Mouse (Mus musculus) stomach, embryonic 16.5 days (tissue): ENCODE results near the gene Ppig. TPM values are rescaled to one million over a fixed set of nuclear protein-coding genes. Genes with fewer than 3 reads are reported as not detected.

Experiments used
- ATAC-seq: fragments of 200-750 bp; cut with Nextera tagmentation; 2 replicates; pipeline ENCODE4 v1.8.0; 2017; ENCODE audit warnings: moderate number of reproducible peaks, moderate TSS enrichment; ENCODE audit not compliant: insufficient read depth, low FRiP score
- H3K27ac ChIP-seq: fragments of 300-500 bp; sonication (generic); 2 replicates; pipeline ENCODE4 v1.5.1; 2014; ENCODE audit warnings: low read length
- H3K27me3 ChIP-seq: fragments of 300-500 bp; sonication (generic); 2 replicates; pipeline ENCODE4 v1.6.1; 2014; ENCODE audit warnings: low read length, control low read depth, mixed read lengths; ENCODE audit not compliant: control insufficient read depth, insufficient read depth
- H3K36me3 ChIP-seq: fragments of 300-500 bp; sonication (generic); 2 replicates; pipeline ENCODE4 v1.6.1; 2014; ENCODE audit warnings: low read length; ENCODE audit not compliant: control insufficient read depth, insufficient read depth
- H3K4me1 ChIP-seq: fragments of 300-500 bp; sonication (generic); 2 replicates; pipeline ENCODE4 v1.6.1; 2014; ENCODE audit warnings: low read length, control low read depth, mixed read lengths; ENCODE audit not compliant: control insufficient read depth, insufficient read depth
- H3K4me2 ChIP-seq: fragments of 300-500 bp; sonication (generic); 2 replicates; pipeline ENCODE4 v1.6.1; 2014; ENCODE audit warnings: low read depth, low read length, mixed read lengths
- H3K4me3 ChIP-seq: fragments of 300-500 bp; sonication (generic); replicated peaks from 2 replicates; pipeline ENCODE4 v1.5.1; 2014; ENCODE audit warnings: mild to moderate bottlenecking, low read length
- H3K9ac ChIP-seq: fragments of 300-500 bp; sonication (generic); 2 replicates; pipeline ENCODE4 v1.6.1; 2014; ENCODE audit warnings: low read length
- H3K9me3 ChIP-seq: fragments of 300-500 bp; sonication (generic); replicated peaks from 2 replicates; pipeline ENCODE4 v1.6.1; 2016; ENCODE audit warnings: low read length, control low read depth; ENCODE audit not compliant: control insufficient read depth
- WGBS: fragments of 180-500 bp; shearing (Covaris S2); extraction: QIAGEN DNeasy Blood & Tissue Kit; methylation state at CpG from one replicate; pipeline ENCODE4 v1.1.7; 2014; 5-methylcytosine and 5-hydroxymethylcytosine counted together
- polyA plus RNA-seq: library from polyadenylated mRNA; unstranded; fragments of >200 nt; fragmentation: Nextera tagmentation; extraction: Ambion mirVana; gene quantifications from 2 replicates; pipeline ENCODE4 v1.2.1, GENCODE M21; 2015

Ppig gene
- polyA plus RNA-seq, 1 experiment from 2014 or later: 133 TPM

GRCm38 (mm10) chr2:69690214-69690613, 32.1 kb upstream of the Ppig start:
- Histone ChIP-seq H3K36me3 (peaks cover 7% of the 10 kb centered on the region; the same call in 1 of the 2 replicates), H3K9me3 (no peaks in the 10 kb centered on the region), H3K4me3 (no peak overlapping the region), H3K27ac (no peak overlapping the region), H3K4me1 (no peaks in the 10 kb centered on the region), H3K9ac (no peak overlapping the region), H3K27me3 (no peaks in the 10 kb centered on the region), H3K4me2 (no peak overlapping the region)
- no peak for ATAC-seq
- WGBS: 86% methylated on average over 3 of the region's 3 CpGs

- peaks cover 7% of the 10 kb centered on the region; the same call in 1 of the 2 replicates for H3K36me3 ChIP-seq
- no peak overlapping the region for H3K4me2 ChIP-seq
- H3K4me3 ChIP-seq: no peak overlapping the region
- H3K27me3 ChIP-seq: no peaks in the 10 kb centered on the region
- 86% methylated on average over 6 of the region's 6 CpGs for WGBS
- H3K9me3 ChIP-seq: no peaks in the 10 kb centered on the region
- H3K9ac ChIP-seq: no peak overlapping the region
- no peaks in the 10 kb centered on the region for H3K4me1 ChIP-seq
- H3K27ac ChIP-seq: no peak overlapping the region
- no peak for ATAC-seq
Measured at GRCm38 (mm10) chr2:69690843-69691242, 31.5 kb upstream of the Ppig start.

- no peak overlapping the region for H3K27ac ChIP-seq
- no peaks in the 10 kb centered on the region for H3K4me1 ChIP-seq
- ATAC-seq: no peak
- no peaks in the 10 kb centered on the region for H3K27me3 ChIP-seq
- no peak overlapping the region for H3K9ac ChIP-seq
- no peaks in the 10 kb centered on the region for H3K9me3 ChIP-seq
- WGBS: 95% methylated on average over 11 of the region's 11 CpGs
- no peak overlapping the region for H3K4me3 ChIP-seq
- H3K4me2 ChIP-seq: no peak overlapping the region
- H3K36me3 ChIP-seq: peaks cover 7% of the 10 kb centered on the region; the same call in 1 of the 2 replicates
Measured at GRCm38 (mm10) chr2:69693501-69693900, 28.8 kb upstream of the Ppig start.

GRCm38 (mm10) chr2:69700446-69700845, 21.9 kb upstream of the Ppig start:
- Histone ChIP-seq H3K9me3 (no peaks in the 10 kb centered on the region), H3K4me2 (no peak overlapping the region), H3K4me1 (no peaks in the 10 kb centered on the region), H3K9ac (no peak overlapping the region), H3K36me3 (0 out of 2 replicates have a peak, but pooled peaks cover 9% of the 10 kb centered on the region), H3K4me3 (no peak overlapping the region), H3K27ac (no peak overlapping the region), H3K27me3 (no peaks in the 10 kb centered on the region)
- no peak for ATAC-seq
- 90% methylated on average over 8 of the region's 8 CpGs for WGBS

GRCm38 (mm10) chr2:69712171-69712570, 10.2 kb upstream of the Ppig start:
- WGBS: 76% methylated on average over 14 of the region's 14 CpGs
- Histone ChIP-seq H3K27ac (no peak overlapping the region), H3K4me1 (no peaks in the 10 kb centered on the region), H3K9me3 (no peaks in the 10 kb centered on the region), H3K4me3 (no peak overlapping the region), H3K4me2 (no peak overlapping the region), H3K9ac (no peak overlapping the region), H3K36me3 (no peaks in the 10 kb centered on the region), H3K27me3 (no peaks in the 10 kb centered on the region)
- ATAC-seq: no peak

GRCm38 (mm10) chr2:69712981-69713625, 9.2 kb upstream of the Ppig start, which contains the start of gene Fastkd1:
Fastkd1 (minus strand) TSS chr2:69713516.
- peak within 1 kb of the TSS; percentile 80 for H3K27ac ChIP-seq
- peak; percentile 98 for ATAC-seq

GRCm38 (mm10) chr2:69713626-69714014, 8.7 kb upstream of the Ppig start:
- H3K9me3 ChIP-seq: no peaks in the 10 kb centered on the region
- H3K27me3 ChIP-seq: no peaks in the 10 kb centered on the region
- no peak overlapping the region for H3K27ac ChIP-seq
- peak overlapping the region; percentile 83 for H3K4me3 ChIP-seq
- no peaks in the 10 kb centered on the region for H3K36me3 ChIP-seq
- no peak overlapping the region for H3K9ac ChIP-seq
- no peak for ATAC-seq
- 26% methylated on average over 4 of the region's 4 CpGs for WGBS
- peak overlapping the region; percentile 49; the same call in 1 of the 2 replicates for H3K4me2 ChIP-seq
- no peaks in the 10 kb centered on the region for H3K4me1 ChIP-seq

More at GRCm38 (mm10) chr2:69712981-69713625, 9.2 kb upstream of the Ppig start, which contains the start of gene Fastkd1:
- peak within 1 kb of the TSS; percentile 83 for H3K4me3 ChIP-seq
- H3K4me2 ChIP-seq: peak within 1 kb of the TSS; percentile 68
- H3K36me3 ChIP-seq: no peaks in the 10 kb centered on the region
- H3K4me1 ChIP-seq: no peaks in the 10 kb centered on the region
- H3K27me3 ChIP-seq: no peaks in the 10 kb centered on the region
- WGBS: under 1% methylated on average over 39 of the region's 39 CpGs
- peak within 1 kb of the TSS; percentile 86 for H3K9ac ChIP-seq
- H3K9me3 ChIP-seq: no peaks in the 10 kb centered on the region

GRCm38 (mm10) chr2:69714126-69714525, 8.2 kb upstream of the Ppig start:
- no peaks in the 10 kb centered on the region for H3K4me1 ChIP-seq
- H3K27ac ChIP-seq: no peak overlapping the region
- WGBS: 74% methylated on average over 5 of the region's 5 CpGs
- no peaks in the 10 kb centered on the region for H3K36me3 ChIP-seq
- no peak overlapping the region for H3K4me2 ChIP-seq
- no peaks in the 10 kb centered on the region for H3K27me3 ChIP-seq
- no peaks in the 10 kb centered on the region for H3K9me3 ChIP-seq
- ATAC-seq: no peak
- no peak overlapping the region for H3K4me3 ChIP-seq
- H3K9ac ChIP-seq: no peak overlapping the region

- Histone ChIP-seq H3K27me3 (0 out of 2 replicates have a peak, but pooled peaks cover 5% of the 10 kb centered on the region), H3K4me1 (no peaks in the 10 kb centered on the region), H3K4me3 (no peak overlapping the region), H3K9ac (no peak overlapping the region), H3K36me3 (no peaks in the 10 kb centered on the region), H3K4me2 (no peak overlapping the region), H3K27ac (no peak overlapping the region), H3K9me3 (no peaks in the 10 kb centered on the region)
- WGBS: 65% methylated on average over 3 of the region's 3 CpGs
- ATAC-seq: no peak
Measured at GRCm38 (mm10) chr2:69716483-69716882, 5.9 kb upstream of the Ppig start.
